Mouse (Mus musculus): Measurements from ENCODE around the gene Prr13. TPM values are rescaled to one million over a fixed set of nuclear protein-coding genes. Genes with fewer than 3 reads are reported as not detected.

Gene Prr13
- total and polyA plus RNA-seq, 3 experiments: 17.3 to 73.3 TPM; not detected in 1

- H3K27me3 ChIP-seq (ENCODE audit: control insufficient read depth in 1 of 2, insufficient read depth in 2 of 2, low read length in 2 of 2): no peaks in the 10 kb centered on the region
- no peak overlapping the region for H3K4me3 ChIP-seq (ENCODE audit: control insufficient read depth in 1 of 2, insufficient read depth in 1 of 2, low read depth in 2 of 2, low read length in 2 of 2)
- TF ChIP-seq MAX (IDR thresholded peaks at IDR 0.05; ENCODE audit: low read length) (no peak), E2F4 (IDR thresholded peaks at IDR 0.05; ENCODE audit: borderline replicate concordance, low read depth, low read length) (no peak), ZKSCAN1 (IDR thresholded peaks at IDR 0.05; ENCODE audit: low read depth, low read length) (peak; percentile 2; the same call in 1 of the 2 replicates), MAFK (IDR thresholded peaks at IDR 0.05; ENCODE audit: borderline replicate concordance, low read depth, low read length) (0 out of 2 replicates have a peak, but pooled peaks have one; percentile 34), POLR2A (IDR thresholded peaks at IDR 0.05; ENCODE audit: control insufficient read depth in 1 of 2, insufficient read depth in 1 of 2, low read depth in 1 of 2, low read length in 2 of 2, poor library complexity in 1 of 2) (peak in 1 of 2 experiments; percentile 38; a peak in 1 of 4 replicates), CHD1 (IDR thresholded peaks at IDR 0.05; ENCODE audit: low read depth, low read length) (no peak), TCF12 (IDR thresholded peaks at IDR 0.05; ENCODE audit: low read depth, low read length) (peak; percentile 85), RAD21 (IDR thresholded peaks at IDR 0.05; ENCODE audit: low read depth, low read length) (no peak), TAL1 (IDR thresholded peaks at IDR 0.05; ENCODE audit: low read length) (peak; percentile 60), EP300 (IDR thresholded peaks at IDR 0.05; ENCODE audit: low read depth in 1 of 2, low read length in 2 of 2) (peak; percentile 79), HCFC1 (IDR thresholded peaks at IDR 0.05; ENCODE audit: low read depth, low read length) (peak; percentile 50; the same call in 1 of the 2 replicates), USF2 (IDR thresholded peaks at IDR 0.05; ENCODE audit: borderline replicate concordance in 1 of 2, insufficient read depth in 1 of 2, low read depth in 1 of 2, low read length in 2 of 2) (no peak), TBP (IDR thresholded peaks at IDR 0.05; ENCODE audit: low read depth, low read length) (0 out of 2 replicates have a peak, but pooled peaks have one; percentile 31), ZNF384 (IDR thresholded peaks at IDR 0.05; ENCODE audit: low read depth, low read length) (peak; percentile 99), GATA1 (IDR thresholded peaks at IDR 0.05; ENCODE audit: low read depth, low read length) (peak; percentile 96), ETS1 (IDR thresholded peaks at IDR 0.05; ENCODE audit: low read depth, low read length) (peak; percentile 74; the same call in 1 of the 2 replicates), MYC (IDR thresholded peaks at IDR 0.05; ENCODE audit: low read depth, low read length) (peak; percentile 27; the same call in 1 of the 2 replicates), SMC3 (IDR thresholded peaks at IDR 0.05; ENCODE audit: low read depth, low read length) (no peak), MYB (IDR thresholded peaks at IDR 0.05; ENCODE audit: low read depth, low read length) (0 out of 2 replicates have a peak, but pooled peaks have one; percentile 57), RCOR1 (IDR thresholded peaks at IDR 0.05; ENCODE audit: low read depth, low read length) (peak; percentile 97), SIN3A (IDR thresholded peaks at IDR 0.05; ENCODE audit: low read length) (peak; percentile 71; the same call in 1 of the 2 replicates), CTCF (IDR thresholded peaks at IDR 0.05 in 2 of 3, conservative IDR thresholded peaks at IDR 0.05 in 1 of 3; ENCODE audit: control insufficient read depth in 1 of 3, insufficient read depth in 1 of 3, low read depth in 2 of 3, low read length in 3 of 3, poor library complexity in 1 of 3, severe bottlenecking in 1 of 3) (no peak), ELF1 (IDR thresholded peaks at IDR 0.05; ENCODE audit: low read depth, low read length) (no peak)
- peaks cover 7 to 14% of the 10 kb centered on the region in 2 experiments for H3K36me3 ChIP-seq (ENCODE audit: control insufficient read depth in 1 of 2, insufficient read depth in 2 of 2, low read length in 2 of 2)
- no peaks in the 10 kb centered on the region for H3K79me2 ChIP-seq (ENCODE audit: control insufficient read depth, insufficient read depth, low read length, poor library complexity)
- no peak overlapping the region for H3K9ac ChIP-seq (ENCODE audit: control insufficient read depth, low read depth, low read length, poor library complexity, severe bottlenecking)
- peak; percentile 77 for DNase-seq (ENCODE audit: low read depth, low spot score)
- H3K9me3 ChIP-seq (replicated peaks; ENCODE audit: insufficient read depth, low read length): no peaks in the 10 kb centered on the region
- peaks cover 7 to 26% of the 10 kb centered on the region in 2 experiments for H3K4me1 ChIP-seq (ENCODE audit: control insufficient read depth in 1 of 2, insufficient read depth in 2 of 2, low read length in 2 of 2)
- no peak overlapping the region for H3K27ac ChIP-seq (ENCODE audit: control insufficient read depth, low read depth, low read length)
Observed at GRCm38 (mm10) chr15:102506464-102506830, 47.6 kb downstream of the Prr13 start.

Data from MEL (cell line).